Mouse (Mus musculus): ENCODE measurements at regions not wholly inside any gene's neighbourhood (a gene's known extent, or its start where the extent isn't known, plus 50 kb on each side); places are given as distances from the start of the nearest gene placed in this dataset.

DNA sequence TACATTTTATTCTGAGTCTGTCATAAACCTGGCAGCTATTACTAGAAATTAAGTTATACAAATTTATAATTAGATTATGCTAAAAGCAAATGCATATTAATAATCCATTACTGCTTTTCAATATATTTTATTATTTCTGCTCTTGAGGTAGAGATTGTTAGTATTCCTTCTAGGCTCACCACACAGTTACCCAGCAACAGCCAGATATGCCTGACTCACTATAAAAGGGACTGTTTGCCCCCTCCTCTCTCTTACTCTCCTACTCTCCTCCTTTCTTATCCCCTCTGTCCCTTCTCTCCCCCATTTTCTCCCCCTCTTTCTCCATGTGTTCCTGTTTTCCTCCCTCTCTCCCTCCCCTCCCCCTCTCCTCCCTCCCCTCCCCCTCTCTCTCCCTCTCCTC is 98.7 kb downstream of the 4930505A04Rik start:
- no peak for DNase-seq (ENCODE audit: low spot score)

DNA sequence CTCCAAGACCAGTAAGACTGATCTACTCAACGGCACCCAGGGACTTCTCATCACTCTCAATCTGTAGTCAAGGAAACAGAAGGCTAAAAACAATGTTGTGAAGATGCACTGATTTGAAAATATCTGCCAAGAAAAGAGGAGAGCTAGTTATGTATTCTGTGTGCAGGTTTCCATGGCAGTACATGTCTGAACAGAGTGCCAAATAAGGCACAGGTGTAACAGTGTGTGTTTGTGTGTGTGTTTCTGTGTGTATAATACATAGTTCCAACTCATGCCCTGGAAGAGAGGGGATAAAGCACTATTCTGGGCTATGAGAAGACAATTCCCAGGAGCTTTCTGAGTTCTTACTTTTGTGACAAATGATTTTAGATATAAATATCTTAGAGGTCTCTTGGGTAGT is 99.7 kb downstream of the 4930505A04Rik start:
- no peak for DNase-seq (ENCODE audit: low spot score)

GRCm38 (mm10) chr11:30369601-30370240 is 101.7 kb upstream of the Sptbn1 start:
- DNase-seq (ENCODE audit: low spot score), result peak; percentile 62

- DNase-seq (ENCODE audit: low spot score), result no peak
Measured at GRCm38 (mm10) chr11:30367373-30368225, 99.6 kb upstream of the Sptbn1 start.

DNA sequence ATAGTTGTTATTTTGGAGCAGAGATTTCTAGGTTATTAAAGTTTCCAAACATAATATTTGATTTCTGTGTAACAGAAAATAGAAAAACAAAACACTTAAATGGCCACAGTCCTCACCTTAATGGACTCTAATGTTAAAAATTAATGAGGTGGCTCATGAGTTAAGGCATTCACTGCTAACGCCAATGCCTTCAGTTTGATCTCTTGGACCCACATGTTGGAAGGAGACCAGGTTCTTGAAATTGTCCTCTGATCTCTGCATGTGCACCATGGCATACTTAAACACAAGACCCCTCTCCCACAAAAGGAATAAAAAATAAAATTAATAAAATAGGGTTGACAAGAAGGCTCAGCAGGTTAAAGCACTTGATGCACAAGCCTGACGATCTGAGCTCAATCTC is 98.5 kb upstream of the Sptbn1 start:
- DNase-seq (ENCODE audit: low spot score), result no peak

DNA sequence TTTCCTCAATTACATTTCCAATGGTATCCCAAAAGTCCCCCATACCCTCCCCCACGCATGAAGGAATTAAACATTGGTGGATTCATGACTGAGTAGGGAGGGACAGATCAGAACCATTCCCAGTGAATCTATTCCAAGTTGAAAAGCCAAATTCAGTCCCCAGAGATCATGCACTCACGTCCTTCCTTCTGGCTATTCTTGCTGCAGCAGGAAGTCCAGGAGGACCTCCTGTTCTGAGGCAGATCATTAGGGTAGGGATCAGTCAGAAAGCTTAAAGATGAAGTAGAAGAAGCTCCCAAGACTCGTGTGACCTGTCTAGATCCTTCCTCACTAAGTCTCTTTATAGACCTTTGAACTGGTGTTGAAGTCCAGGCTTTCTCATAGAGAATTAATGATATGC is 97.0 kb upstream of the Sptbn1 start:
- peak; percentile 88 for DNase-seq (ENCODE audit: low spot score)

GRCm38 (mm10) chr11:30364591-30364990 is 96.6 kb upstream of the Sptbn1 start:
- DNase-seq (ENCODE audit: low spot score), result peak; percentile 58

DNA sequence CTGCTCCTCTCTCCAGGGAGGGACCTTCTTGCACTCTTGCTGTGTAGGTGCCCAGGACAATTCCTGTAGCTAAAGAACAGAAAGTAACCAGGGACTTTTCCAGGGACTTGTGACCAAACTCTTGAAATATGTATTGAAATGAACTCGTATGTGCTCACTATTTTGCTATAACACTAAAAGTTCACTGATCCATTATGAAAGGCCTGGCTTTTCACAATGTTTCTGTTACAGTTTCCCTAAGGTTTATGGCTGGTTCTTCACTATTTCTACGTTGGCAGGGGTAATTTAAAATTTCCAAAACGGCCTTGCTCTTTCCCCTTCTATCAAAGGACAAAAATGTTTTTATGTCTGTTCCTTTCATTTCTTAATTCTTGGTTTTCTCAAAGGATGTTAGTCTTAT is 90.2 kb upstream of the Sptbn1 start:
- DNase-seq (ENCODE audit: low spot score), result no peak

- no peak for DNase-seq (ENCODE audit: low spot score)
Measured at GRCm38 (mm10) chr11:30355356-30355755, 87.4 kb upstream of the Sptbn1 start.

GRCm38 (mm10) chr11:30326371-30326770 is 58.4 kb upstream of the Sptbn1 start:
- DNase-seq (ENCODE audit: low spot score), result peak; percentile 54
